Mouse (Mus musculus) right cerebral cortex, postnatal 4 days (tissue): ENCODE data around the gene Adamts15.
A peak's percentile ranks its signal among the peaks of the same experiment; 100 is the strongest.

Experiments
- DNase-seq: peaks from one replicate; pipeline ENCODE4 v3.0.0-alpha.2; 2022

Gene Adamts15

GRCm38 (mm10) chr9:30922197-30922894, at the start of gene Adamts15:
TSS of gene Adamts15 (minus strand) at chr9:30922452.
- peak; percentile 47 for DNase-seq

- no peak for DNase-seq
Observed at GRCm38 (mm10) chr9:30971967-30972366, 49.7 kb upstream of the Adamts15 start.

- no peak for DNase-seq
Observed at GRCm38 (mm10) chr9:30970001-30970400, 47.7 kb upstream of the Adamts15 start.

GRCm38 (mm10) chr9:30968130-30968529, 45.9 kb upstream of the Adamts15 start:
- DNase-seq = no peak

GRCm38 (mm10) chr9:30966881-30967280, 44.6 kb upstream of the Adamts15 start:
- no peak for DNase-seq

- peak; percentile 11 for DNase-seq
Observed at GRCm38 (mm10) chr9:30964685-30965084, 42.4 kb upstream of the Adamts15 start.

- DNase-seq = no peak
Observed at GRCm38 (mm10) chr9:30963780-30964179, 41.5 kb upstream of the Adamts15 start.

GRCm38 (mm10) chr9:30955246-30955645, 33.0 kb upstream of the Adamts15 start:
- no peak for DNase-seq

- DNase-seq = no peak
Observed at GRCm38 (mm10) chr9:30953287-30953686, 31.0 kb upstream of the Adamts15 start.

GRCm38 (mm10) chr9:30951461-30951860, 29.2 kb upstream of the Adamts15 start:
- no peak for DNase-seq

- DNase-seq = no peak
Observed at GRCm38 (mm10) chr9:30950592-30950991, 28.3 kb upstream of the Adamts15 start.

- no peak for DNase-seq
Observed at GRCm38 (mm10) chr9:30949971-30950370, 27.7 kb upstream of the Adamts15 start.

- DNase-seq = no peak
Observed at GRCm38 (mm10) chr9:30949422-30949821, 27.2 kb upstream of the Adamts15 start.

- no peak for DNase-seq
Observed at GRCm38 (mm10) chr9:30945276-30945675, 23.0 kb upstream of the Adamts15 start.

- DNase-seq = no peak
Observed at GRCm38 (mm10) chr9:30944234-30944633, 22.0 kb upstream of the Adamts15 start.

- no peak for DNase-seq
Observed at GRCm38 (mm10) chr9:30943341-30943740, 21.1 kb upstream of the Adamts15 start.

- peak; percentile 70 for DNase-seq
Observed at GRCm38 (mm10) chr9:30942512-30943313, 20.5 kb upstream of the Adamts15 start, which contains the start of gene Adamts8. TSS of gene Adamts8 (plus strand) at chr9:30942562.

- DNase-seq = peak; percentile 95
Observed at GRCm38 (mm10) chr9:30940328-30940727, 18.1 kb upstream of the Adamts15 start.

GRCm38 (mm10) chr9:30936674-30937438, 14.6 kb upstream of the Adamts15 start:
- DNase-seq = peak; percentile 85

GRCm38 (mm10) chr9:30934827-30935226, 12.6 kb upstream of the Adamts15 start:
- DNase-seq = no peak

- no peak for DNase-seq
Observed at GRCm38 (mm10) chr9:30932346-30932745, 10.1 kb upstream of the Adamts15 start.

- DNase-seq = no peak
Observed at GRCm38 (mm10) chr9:30928759-30929158, 6.5 kb upstream of the Adamts15 start.
